Mouse (Mus musculus): ENCODE measurements at regions not wholly inside any gene's neighbourhood (a gene's known extent, or its start where the extent isn't known, plus 50 kb on each side); places are given as distances from the start of the nearest gene placed in this dataset.

GRCm38 (mm10) chr17:47197957-47198356, 170.7 kb upstream of the Mrps10 start:
- Histone ChIP-seq H3K27me3 (ENCODE audit: insufficient read depth, low read length) (no peaks in the 10 kb centered on the region), H3K27ac (ENCODE audit: low read depth, low read length) (0 out of 2 replicates have a peak overlapping the region, but pooled peaks have one; percentile 18), H3K4me1 (ENCODE audit: insufficient read depth, low read length) (no peaks in the 10 kb centered on the region; the same call in 1 of the 2 replicates), H3K9ac (replicated peaks; ENCODE audit: low read length, poor library complexity, severe bottlenecking) (no peak overlapping the region), H3K4me3 (ENCODE audit: low read depth, low read length) (no peak overlapping the region), H3K9me3 (ENCODE audit: low read length) (no peaks in the 10 kb centered on the region), H3K4me2 (ENCODE audit: low read depth, low read length, poor library complexity, severe bottlenecking) (no peak overlapping the region), H3K36me3 (ENCODE audit: insufficient read depth, low read length) (no peaks in the 10 kb centered on the region)
- DNase-seq (ENCODE audit: low spot score), result no peak
- no peak for ATAC-seq (ENCODE audit: low FRiP score)
- TF ChIP-seq CTCF (IDR thresholded peaks at IDR 0.05), result no peak
- 41% methylated on average over 7 of the region's 7 CpGs for WGBS

DNA sequence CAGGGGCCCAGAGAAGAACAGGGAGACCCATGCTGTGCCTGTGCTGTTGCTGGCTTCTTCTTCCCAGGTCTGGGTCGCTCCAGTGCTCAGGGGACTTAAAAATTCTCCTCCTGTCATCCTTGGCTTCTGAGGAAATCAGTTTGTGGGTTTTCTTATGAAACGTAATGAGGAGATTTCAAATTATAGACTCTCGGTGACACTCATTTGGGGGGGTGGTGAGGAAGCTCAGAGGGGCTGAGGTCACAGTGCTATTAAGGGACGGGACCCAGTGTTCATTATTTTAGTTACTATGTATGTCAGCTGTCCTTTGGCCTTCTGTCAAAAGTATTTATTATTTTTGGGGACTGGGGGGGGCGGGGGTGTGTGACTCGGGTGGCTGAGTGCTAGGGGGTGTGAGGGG, 171.7 kb upstream of the Mrps10 start:
- ATAC-seq (ENCODE audit: low FRiP score), result no peak
- H3K27me3 ChIP-seq (ENCODE audit: insufficient read depth, low read length), result no peaks in the 10 kb centered on the region
- no peak overlapping the region for H3K4me3 ChIP-seq (ENCODE audit: low read depth, low read length)
- 54% methylated on average over 6 of the region's 6 CpGs for WGBS
- no peak overlapping the region for H3K4me2 ChIP-seq (ENCODE audit: low read depth, low read length, poor library complexity, severe bottlenecking)
- H3K9me3 ChIP-seq (ENCODE audit: low read length), result no peaks in the 10 kb centered on the region
- 0 out of 2 replicates have a peak, but pooled peaks cover 3% of the 10 kb centered on the region for H3K36me3 ChIP-seq (ENCODE audit: insufficient read depth, low read length)
- no peak for DNase-seq (ENCODE audit: low spot score)
- no peak overlapping the region for H3K9ac ChIP-seq (replicated peaks; ENCODE audit: low read length, poor library complexity, severe bottlenecking)
- no peak overlapping the region for H3K27ac ChIP-seq (ENCODE audit: low read depth, low read length)
- TF ChIP-seq CTCF (IDR thresholded peaks at IDR 0.05), result no peak
- H3K4me1 ChIP-seq (ENCODE audit: insufficient read depth, low read length), result no peaks in the 10 kb centered on the region; the same call in 1 of the 2 replicates

- ATAC-seq (ENCODE audit: low FRiP score) (no peak), DNase-seq (ENCODE audit: low spot score) (no peak)
- Histone ChIP-seq H3K36me3 (ENCODE audit: insufficient read depth, low read length) (0 out of 2 replicates have a peak, but pooled peaks cover 3% of the 10 kb centered on the region), H3K4me3 (ENCODE audit: low read depth, low read length) (no peak overlapping the region), H3K9ac (replicated peaks; ENCODE audit: low read length, poor library complexity, severe bottlenecking) (no peak overlapping the region), H3K4me2 (ENCODE audit: low read depth, low read length, poor library complexity, severe bottlenecking) (no peak overlapping the region), H3K27me3 (ENCODE audit: insufficient read depth, low read length) (no peaks in the 10 kb centered on the region), H3K4me1 (ENCODE audit: insufficient read depth, low read length) (no peaks in the 10 kb centered on the region; the same call in 1 of the 2 replicates), H3K27ac (ENCODE audit: low read depth, low read length) (no peak overlapping the region), H3K9me3 (ENCODE audit: low read length) (no peaks in the 10 kb centered on the region)
- no peak for TF ChIP-seq CTCF (IDR thresholded peaks at IDR 0.05)
- 73% methylated on average over 7 of the region's 7 CpGs for WGBS
These were observed 172.7 kb upstream of the Mrps10 start for GRCm38 (mm10) chr17:47195981-47196380.

DNA sequence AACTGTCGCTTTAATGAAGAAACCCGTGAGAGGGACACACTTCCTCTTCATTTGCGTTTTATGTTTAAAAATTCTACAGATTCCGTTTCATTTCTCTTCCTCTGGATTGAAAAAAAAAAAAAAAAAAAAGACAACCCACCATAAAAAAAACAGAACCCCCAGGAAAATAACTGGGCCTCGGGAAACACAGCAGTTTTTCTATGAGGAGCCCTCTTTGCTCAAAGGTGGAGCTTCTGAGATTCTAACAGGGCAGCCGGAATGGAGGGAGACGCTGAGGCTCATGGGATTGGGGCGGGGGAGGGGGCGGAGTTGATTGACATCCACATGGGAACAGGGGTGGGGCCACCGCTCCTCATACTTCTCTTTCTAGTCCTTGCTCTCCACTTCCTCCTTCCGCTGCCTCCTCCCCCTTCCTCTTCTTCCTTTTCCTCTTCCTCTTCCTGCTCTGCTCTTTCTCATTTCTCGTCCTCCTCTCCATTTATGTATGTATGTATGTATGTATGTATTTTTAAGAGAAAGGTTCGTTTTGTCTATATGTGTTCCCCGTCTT, 174.1 kb upstream of the Mrps10 start:
- no peaks in the 10 kb centered on the region; the same call in 1 of the 2 replicates for H3K4me1 ChIP-seq (ENCODE audit: insufficient read depth, low read length)
- no peak overlapping the region for H3K4me2 ChIP-seq (ENCODE audit: low read depth, low read length, poor library complexity, severe bottlenecking)
- WGBS, result 93% methylated on average over 14 of the region's 14 CpGs
- TF ChIP-seq CTCF (IDR thresholded peaks at IDR 0.05), result no peak
- DNase-seq (ENCODE audit: low spot score) (no peak), ATAC-seq (ENCODE audit: low FRiP score) (no peak)
- no peaks in the 10 kb centered on the region for H3K9me3 ChIP-seq (ENCODE audit: low read length)
- no peak overlapping the region for H3K4me3 ChIP-seq (ENCODE audit: low read depth, low read length)
- no peak overlapping the region for H3K27ac ChIP-seq (ENCODE audit: low read depth, low read length)
- 0 out of 2 replicates have a peak, but pooled peaks cover 3% of the 10 kb centered on the region for H3K36me3 ChIP-seq (ENCODE audit: insufficient read depth, low read length)
- no peaks in the 10 kb centered on the region for H3K27me3 ChIP-seq (ENCODE audit: insufficient read depth, low read length)
- H3K9ac ChIP-seq (replicated peaks; ENCODE audit: low read length, poor library complexity, severe bottlenecking), result no peak overlapping the region

DNA sequence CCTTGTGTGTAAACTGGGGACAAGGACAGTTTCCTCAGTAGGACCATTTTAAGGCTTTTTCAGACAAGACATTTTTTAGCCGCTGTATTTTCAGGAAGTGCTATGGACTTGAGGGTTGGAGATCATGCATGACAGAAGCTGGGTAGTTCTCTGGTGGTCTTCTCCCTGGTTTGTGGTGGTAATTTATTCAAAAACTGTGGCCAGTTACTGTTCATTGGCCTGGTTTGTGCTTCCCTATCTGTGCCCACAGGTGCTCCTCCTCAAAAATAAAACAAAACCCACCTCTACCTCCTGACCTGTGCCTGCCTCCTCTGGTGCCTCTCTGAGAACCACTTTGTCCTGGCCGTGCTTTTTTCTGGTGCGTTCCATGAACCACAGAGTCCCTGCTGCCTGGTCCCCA, 177.3 kb upstream of the Mrps10 start:
- Histone ChIP-seq H3K27me3 (ENCODE audit: insufficient read depth, low read length) (no peaks in the 10 kb centered on the region), H3K4me2 (ENCODE audit: low read depth, low read length, poor library complexity, severe bottlenecking) (no peak overlapping the region), H3K9me3 (ENCODE audit: low read length) (no peaks in the 10 kb centered on the region), H3K36me3 (ENCODE audit: insufficient read depth, low read length) (0 out of 2 replicates have a peak, but pooled peaks cover 3% of the 10 kb centered on the region), H3K9ac (replicated peaks; ENCODE audit: low read length, poor library complexity, severe bottlenecking) (no peak overlapping the region), H3K4me3 (ENCODE audit: low read depth, low read length) (no peak overlapping the region), H3K27ac (ENCODE audit: low read depth, low read length) (no peak overlapping the region), H3K4me1 (ENCODE audit: insufficient read depth, low read length) (no peaks in the 10 kb centered on the region)
- no peak for TF ChIP-seq CTCF (IDR thresholded peaks at IDR 0.05)
- ATAC-seq (ENCODE audit: low FRiP score) (no peak), DNase-seq (ENCODE audit: low spot score) (no peak)
- WGBS, result 93% methylated on average over 3 of the region's 3 CpGs

DNA sequence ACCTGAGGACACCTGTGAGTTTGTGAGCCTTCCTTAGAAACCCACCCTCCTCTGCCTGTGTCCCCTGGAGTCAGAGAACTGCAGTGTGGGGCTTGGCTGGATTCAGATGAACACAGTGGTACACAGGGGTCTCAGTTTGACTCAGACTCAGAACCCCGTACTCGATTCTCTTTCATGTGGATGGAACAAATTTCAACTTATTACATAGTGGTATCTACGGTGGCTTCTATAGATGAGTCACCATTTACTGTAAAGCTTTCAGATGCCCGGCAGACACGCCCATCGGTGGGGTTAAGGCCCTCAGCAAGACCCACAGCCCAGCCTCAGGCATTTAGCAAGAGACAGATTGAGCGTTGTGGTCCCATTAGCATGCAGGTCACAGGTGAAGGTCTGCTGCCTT, 178.9 kb upstream of the Mrps10 start:
- DNase-seq (ENCODE audit: low spot score) (no peak), ATAC-seq (ENCODE audit: low FRiP score) (no peak)
- 73% methylated on average over 7 of the region's 7 CpGs for WGBS
- H3K27me3 ChIP-seq (ENCODE audit: insufficient read depth, low read length), result no peaks in the 10 kb centered on the region
- no peak overlapping the region for H3K9ac ChIP-seq (replicated peaks; ENCODE audit: low read length, poor library complexity, severe bottlenecking)
- H3K4me1 ChIP-seq (ENCODE audit: insufficient read depth, low read length), result no peaks in the 10 kb centered on the region
- 0 out of 2 replicates have a peak, but pooled peaks cover 3% of the 10 kb centered on the region for H3K36me3 ChIP-seq (ENCODE audit: insufficient read depth, low read length)
- H3K9me3 ChIP-seq (ENCODE audit: low read length), result no peaks in the 10 kb centered on the region
- TF ChIP-seq CTCF (IDR thresholded peaks at IDR 0.05), result no peak
- no peak overlapping the region for H3K4me2 ChIP-seq (ENCODE audit: low read depth, low read length, poor library complexity, severe bottlenecking)
- H3K4me3 ChIP-seq (ENCODE audit: low read depth, low read length), result no peak overlapping the region
- H3K27ac ChIP-seq (ENCODE audit: low read depth, low read length), result no peak overlapping the region
